Mouse (Mus musculus): ENCODE measurements at regions not wholly inside any gene's neighbourhood (a gene's known extent, or its start where the extent isn't known, plus 50 kb on each side); places are given as distances from the start of the nearest gene placed in this dataset.

DNA sequence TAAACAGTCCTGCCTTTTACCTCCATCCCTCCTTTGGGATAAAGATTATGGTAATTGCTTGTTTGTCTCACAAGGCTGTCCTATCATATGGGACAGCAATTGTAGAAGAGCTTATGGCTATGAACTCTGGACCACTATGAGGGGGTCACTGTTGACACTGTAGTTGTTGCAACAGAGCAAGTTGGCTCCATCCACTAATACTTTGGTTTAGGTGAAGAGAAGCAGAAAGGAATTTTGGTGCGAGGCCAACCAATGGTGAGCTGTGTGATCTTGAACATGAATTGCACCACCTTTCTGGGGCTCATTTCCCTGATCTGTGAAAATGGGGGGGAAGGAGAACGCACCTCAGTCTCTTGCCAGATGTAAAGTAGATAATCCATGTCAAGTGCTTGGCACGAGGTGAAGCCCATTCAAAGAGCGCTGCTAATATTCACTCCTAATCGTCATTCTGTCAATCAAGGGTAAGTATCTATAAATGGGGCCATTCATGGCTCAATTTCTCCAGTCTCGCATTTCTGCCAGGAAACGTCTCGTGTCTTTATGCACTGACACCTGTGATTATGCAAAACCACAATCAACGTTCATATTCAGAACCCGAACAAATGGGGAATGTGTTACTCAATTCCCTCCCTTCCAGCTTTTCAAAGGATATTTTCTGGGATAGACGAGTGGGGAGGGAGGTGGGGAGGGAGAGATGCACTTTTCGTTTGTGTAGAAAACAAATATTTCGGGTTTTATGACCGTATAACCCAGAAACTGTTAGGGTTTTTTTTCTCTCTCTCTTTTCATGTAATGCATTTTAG, 133.3 kb upstream of the Jun start:
- TF ChIP-seq POLR2A (IDR thresholded peaks at IDR 0.05; ENCODE audit: extremely low read depth, insufficient read depth, low read length) (no peak), CTCF (IDR thresholded peaks at IDR 0.05; ENCODE audit: low read depth, low read length) (no peak)

Data from liver, adult 2 months (tissue).